Mouse (Mus musculus) heart, postnatal 25 days (tissue): Measurements from ENCODE around the gene Cpsf3. TPM values are rescaled to one million over a fixed set of nuclear protein-coding genes. Genes with fewer than 3 reads are reported as not detected.
A peak's percentile ranks its signal among the peaks of the same experiment; 100 is the strongest.

Experiments used
- DNase-seq: peaks from one replicate; pipeline ENCODE4 v3.0.0; 2022; ENCODE audit warnings: low spot score
- intact Hi-C: fragments of 180-260 bp; cut with DNase I; formaldehyde crosslinking; loops from one replicate; pipeline ENCODE4 v1.15.1; 2025
- total RNA-seq, 2 experiments: library from RNA; stranded (reverse); gene quantifications; 2 replicates each; pipeline ENCODE4 v1.2.3; 2021

Gene Cpsf3
- 10 to 100 TPM; 33.8 to 34.5 TPM for total RNA-seq

DNA sequence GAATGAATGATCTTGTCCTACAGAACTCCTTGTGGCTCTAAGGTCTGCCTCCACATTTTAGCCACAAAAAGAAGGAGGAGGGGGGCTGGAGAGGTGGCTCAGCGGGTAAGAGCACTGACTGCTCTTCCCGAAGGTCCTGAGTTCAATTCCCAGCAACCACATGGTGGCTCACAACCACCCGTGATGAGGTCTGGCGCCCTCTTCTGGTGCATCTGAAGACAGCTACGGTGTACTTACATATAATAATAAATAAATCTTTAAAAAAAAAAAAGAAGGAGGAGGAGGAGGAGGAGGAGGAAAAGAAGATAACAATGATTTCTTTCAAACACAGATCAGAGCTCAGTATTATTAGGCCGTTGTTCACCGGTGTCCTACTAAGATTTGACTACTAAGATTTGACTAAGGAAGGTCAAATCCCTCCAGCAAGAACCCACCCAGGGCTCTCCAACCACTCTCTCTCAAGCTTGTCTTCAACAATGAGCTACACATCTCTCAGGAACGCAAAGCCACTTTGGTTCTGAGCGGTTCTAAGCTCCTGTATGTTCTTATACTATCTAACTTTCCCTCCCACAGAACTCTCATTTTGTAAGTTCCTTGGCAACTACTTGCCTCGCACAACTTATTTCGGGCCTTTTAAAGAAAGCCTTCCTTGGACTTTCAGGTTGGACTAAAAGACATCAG is at the start of gene Cpsf3:
TSS of gene Cpsf3 (plus strand) at position 631 of the 681 bp plus-strand sequence.
- DNase-seq = no peak
- intact Hi-C loops = loop anchor here (5.0 kb wide), 1 partner anchor 87 kb away; the partner anchor contains the start of gene Adam17

DNA sequence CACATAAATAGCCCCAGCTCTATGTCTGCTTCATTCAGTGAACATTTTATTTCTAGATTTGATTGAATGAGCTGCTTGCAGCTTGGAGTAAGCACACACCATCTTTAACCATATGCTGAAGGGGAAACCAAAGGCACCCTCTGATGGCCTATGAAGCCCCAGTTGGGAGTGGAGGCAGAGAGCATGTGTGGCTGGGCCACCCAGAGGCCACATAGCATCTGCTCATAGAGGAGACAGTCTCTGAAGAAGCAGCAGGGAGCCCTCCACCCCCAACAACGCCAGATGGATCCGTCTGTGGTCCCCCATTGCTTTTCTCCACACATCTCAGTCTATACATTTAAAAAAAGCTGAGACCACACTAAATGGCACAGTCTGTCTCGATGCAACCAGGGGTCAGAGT is 43.2 kb upstream of the Cpsf3 start:
- intact Hi-C loops = no loop called here
- DNase-seq = no peak

DNA sequence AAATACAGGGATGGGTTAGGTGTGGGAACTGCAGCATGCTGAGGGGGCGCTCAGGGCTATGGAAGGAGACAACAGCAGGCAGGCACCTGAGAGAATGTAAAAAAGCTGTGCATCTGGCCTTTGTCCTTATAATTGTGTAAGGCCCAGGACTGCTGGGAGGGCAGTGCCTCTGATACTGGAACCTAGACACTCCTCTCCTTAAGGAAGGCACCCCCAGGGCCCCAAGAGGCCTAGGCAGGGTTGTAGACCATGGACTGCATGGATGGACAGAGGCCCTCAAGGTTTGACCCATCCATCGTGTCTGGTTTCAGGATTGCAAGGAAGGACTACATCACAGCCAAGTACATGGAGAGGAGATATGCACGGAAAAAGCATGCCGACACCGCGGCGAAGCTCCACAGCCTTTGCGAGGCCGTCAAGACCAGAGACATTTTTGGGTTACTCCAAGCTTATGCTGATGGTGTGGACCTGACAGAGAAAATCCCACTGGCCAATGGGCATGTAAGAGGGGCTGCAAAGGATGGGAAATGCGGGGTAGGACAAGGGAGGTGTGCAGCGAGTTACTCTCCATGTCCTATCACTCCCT is 40.7 kb upstream of the Cpsf3 start:
- DNase-seq = no peak
- intact Hi-C loops = no loop called here

DNA sequence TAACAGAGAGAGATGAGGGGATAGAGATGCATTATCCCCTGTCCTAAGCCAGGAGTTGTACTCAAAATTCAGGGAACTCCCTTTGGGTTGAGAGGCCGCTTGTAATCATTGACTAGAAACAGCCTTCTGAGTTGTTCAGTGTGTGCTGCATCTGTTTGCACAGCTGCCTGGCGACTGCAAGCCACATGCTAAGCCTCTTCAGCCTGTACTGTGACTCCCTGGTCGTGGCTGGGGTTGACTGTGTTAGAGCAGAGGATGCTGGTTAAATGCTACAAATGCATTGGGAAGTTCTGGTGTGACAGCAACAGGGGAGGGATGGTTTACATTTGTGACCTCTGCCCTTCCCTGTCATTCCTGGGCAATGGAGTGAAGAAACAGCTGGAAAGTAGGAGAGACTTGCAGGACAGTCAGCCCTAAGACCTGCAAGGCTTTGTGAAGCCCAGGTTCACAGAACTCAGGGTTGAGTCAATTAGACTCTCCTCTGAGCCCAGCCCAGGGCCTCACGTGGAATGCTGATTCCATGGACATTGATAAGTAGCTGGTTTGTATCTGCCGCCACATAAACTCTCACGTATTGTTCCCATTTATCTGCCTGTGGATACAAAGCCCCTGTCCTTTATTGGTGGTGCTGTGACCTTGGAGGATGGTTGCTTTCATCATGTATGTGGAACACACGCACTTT is 37.3 kb upstream of the Cpsf3 start:
- no peak for DNase-seq
- intact Hi-C loops = no loop called here

DNA sequence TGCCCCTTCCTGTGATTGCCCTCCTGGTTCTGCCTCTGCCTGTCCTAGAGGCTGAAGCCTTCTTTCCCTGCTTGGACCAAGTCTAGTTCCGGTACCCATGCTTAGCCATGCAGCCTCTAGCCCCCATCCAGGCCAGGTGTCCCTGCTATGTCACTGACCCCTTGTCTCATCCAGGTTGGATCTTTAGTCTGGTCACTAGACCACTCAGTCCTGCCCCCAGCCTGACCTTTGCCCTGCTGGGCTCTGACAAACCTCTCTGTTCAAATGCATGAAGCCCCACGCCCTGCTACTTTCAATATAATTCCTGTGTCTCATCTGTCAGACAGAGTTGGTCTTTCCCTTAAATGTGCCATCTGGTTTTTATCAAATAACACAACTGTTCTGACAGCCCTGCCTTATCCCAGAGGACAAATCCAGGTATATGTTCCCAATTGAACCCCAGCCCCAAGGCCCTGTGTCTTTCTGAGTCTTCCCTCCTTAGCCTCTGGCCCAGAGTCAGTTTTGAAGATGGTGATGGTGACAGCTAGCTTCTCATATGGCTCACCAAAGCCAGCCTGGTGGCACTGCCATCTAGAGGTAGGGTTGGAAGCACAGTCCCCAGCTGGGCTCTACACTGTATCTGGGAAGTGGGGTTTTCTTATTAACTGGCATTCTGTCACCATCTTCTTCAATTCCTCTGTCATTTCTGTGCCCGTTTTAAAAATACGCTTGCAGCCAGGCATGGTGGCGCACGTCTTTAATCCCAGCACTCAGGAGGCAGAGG is 24.5 kb upstream of the Cpsf3 start:
- no peak for DNase-seq
- intact Hi-C loops = no loop called here

DNA sequence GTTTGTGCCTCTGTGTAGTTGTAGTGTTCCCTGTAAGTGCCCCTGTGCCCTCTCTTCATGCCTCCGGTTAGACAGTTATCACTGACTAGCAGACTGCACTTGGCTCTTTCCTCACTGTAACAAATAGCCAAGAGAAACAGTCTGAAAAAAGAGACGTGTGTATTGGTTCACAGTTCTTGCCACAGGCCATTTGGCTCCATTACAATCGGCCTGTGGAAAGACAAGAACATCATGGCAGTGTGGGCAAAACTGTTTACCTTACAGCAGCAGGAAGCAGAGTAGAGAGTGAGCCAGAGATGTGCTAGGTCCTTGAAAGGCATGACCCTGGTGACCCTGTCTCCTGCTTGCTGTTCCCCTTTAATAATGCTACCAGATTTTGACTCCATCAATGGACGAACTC is 23.7 kb upstream of the Cpsf3 start:
- DNase-seq = no peak
- intact Hi-C loops = no loop called here

DNA sequence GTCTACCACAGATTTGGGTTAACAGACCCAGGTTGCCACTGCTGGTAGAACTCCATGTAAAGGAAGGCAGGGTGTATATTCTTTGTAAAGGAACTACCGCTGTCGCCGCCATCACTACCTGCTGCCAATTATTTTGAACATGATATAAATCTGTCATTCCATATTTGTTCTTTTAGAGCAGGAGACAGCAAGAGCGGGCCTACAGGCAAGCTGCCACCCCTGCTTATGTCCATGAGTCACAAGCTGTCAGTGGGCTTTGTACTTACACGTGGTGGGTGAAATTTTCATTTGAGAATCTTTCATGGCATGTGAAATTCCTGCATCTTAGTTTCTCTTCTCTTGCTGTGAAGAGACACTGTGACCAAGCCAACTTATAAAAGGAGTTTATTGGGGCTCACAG is 21.9 kb upstream of the Cpsf3 start:
- intact Hi-C loops = no loop called here
- DNase-seq = no peak

DNA sequence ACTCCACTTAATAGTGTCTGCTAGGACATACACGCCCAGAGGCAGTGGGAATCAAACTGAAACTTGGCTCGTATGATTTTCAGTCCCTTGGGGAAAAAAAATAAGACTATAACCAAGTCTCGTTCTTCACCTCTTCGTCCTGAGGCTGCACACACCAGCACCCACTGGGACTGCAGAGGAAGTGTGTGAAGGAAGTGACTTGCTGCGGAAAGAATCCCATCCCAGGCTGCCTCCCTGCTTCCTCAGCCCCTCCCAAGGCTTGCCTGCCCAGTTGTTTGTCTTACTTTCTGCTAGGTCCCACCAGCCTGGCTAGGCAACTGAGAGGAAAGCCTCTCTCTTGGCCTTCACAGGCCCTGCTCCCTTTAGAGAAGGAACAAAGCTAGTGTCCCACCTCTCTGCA is 20.9 kb upstream of the Cpsf3 start:
- peak; percentile 70 for DNase-seq
- intact Hi-C loops = loop anchor here (2.0 kb wide), 1 partner anchor 35 kb away; no protein-coding TSS in a partner anchor

DNA sequence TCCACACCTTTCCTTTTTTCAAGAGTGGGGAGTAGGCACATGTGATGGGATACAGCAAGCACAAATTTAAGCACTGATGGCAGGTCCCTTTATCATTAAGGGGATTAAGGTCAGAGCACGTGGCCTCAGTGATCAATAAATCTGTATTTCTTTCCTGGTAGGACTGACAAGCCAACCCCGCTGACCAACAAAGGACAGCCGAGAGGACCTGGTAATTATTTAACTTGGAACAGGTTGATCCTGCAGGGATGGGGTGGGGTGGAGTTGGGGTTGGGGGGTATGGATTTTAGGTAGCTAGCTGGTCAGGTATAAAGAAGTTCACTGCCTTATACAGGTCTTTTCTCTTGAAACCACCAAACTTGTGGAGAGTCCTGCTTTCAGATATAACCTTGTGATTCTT is 20.2 kb upstream of the Cpsf3 start:
- no peak for DNase-seq
- intact Hi-C loops = loop anchor here (2.0 to 5.0 kb wide), 2 partner anchors 36 to 188 kb away; no protein-coding TSS in a partner anchor

DNA sequence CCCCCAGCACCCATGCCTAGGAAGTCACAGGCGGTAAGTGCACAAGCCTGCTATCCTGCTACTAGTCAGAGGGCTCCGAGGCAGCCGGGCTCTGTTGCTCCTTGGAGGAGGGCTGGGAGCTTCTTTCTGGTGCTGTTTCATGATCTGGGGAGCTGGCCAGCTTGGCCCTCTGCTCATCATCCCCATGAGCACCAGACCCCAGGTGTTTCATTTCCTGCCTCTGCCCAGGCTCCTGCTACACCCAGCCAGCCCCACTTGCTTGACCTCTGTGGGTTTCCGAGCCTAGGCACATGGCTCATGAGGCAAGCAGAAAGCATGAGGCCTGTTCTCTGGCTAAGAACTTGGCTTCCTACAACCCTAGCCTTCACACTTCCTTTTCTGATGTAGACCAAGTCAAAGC is 19.7 kb upstream of the Cpsf3 start:
- no peak for DNase-seq
- intact Hi-C loops = loop anchor here (2.0 to 5.0 kb wide), 2 partner anchors 37 to 188 kb away; no protein-coding TSS in a partner anchor

DNA sequence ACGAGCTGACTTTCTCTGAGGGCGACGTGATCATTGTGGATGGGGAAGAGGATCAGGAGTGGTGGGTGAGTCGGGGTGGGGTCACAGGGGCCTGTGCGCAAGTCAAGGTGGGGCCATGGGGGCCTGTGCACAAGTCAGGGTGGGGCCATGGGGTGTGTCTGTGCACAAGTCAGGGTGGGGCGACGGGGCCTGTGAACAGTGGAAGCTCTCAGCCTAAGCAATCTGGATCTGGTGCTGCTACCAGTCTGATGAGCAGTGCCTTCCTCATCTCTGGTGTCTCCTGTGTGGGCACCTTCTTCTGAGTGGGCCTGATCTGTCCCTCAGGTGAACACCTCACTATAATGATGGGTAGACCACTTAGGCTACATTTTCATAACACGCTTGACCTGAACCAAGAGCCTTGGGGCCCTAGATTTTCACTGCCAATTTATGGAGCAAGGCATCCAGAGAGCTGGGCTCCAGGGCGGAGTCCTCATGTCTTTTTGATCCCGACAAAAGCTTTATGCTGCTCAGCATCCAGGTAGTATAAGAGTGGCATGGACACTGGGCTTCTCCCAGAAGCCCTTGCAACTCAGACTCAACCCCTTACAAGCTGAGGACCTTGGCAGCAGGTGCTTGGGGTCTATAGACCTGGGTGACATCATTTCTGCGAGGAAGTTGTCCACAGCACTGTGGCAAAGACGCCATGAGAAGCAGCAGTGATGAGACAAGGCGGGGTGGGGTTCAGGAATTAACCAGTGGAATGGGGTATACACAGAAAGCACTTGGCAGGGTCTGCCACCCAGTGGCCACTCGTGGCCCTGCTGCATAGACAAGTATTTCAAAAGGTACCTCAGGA is 19.0 kb upstream of the Cpsf3 start:
- DNase-seq = peak; percentile 29
- intact Hi-C loops = loop anchor here (2.0 to 5.0 kb wide), 2 partner anchors 37 to 189 kb away; no protein-coding TSS in a partner anchor

DNA sequence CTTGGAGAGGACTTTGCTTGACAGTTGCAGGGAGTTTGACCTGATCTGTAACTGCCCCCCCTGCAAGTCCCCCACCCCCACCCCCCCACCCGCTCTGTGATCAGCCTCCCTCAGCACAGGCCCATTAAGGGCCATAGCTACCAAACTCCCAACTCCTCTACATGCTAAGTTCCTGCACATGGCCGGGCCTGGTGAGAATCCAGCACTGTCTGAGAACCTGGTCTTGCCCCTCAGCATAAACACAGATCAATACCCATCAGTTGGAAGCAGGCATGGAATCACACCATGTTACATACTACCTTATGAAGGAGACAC is 18.4 kb upstream of the Cpsf3 start:
- DNase-seq = no peak
- intact Hi-C loops = loop anchor here (5.0 kb wide), 1 partner anchor 189 kb away; no protein-coding TSS in a partner anchor

DNA sequence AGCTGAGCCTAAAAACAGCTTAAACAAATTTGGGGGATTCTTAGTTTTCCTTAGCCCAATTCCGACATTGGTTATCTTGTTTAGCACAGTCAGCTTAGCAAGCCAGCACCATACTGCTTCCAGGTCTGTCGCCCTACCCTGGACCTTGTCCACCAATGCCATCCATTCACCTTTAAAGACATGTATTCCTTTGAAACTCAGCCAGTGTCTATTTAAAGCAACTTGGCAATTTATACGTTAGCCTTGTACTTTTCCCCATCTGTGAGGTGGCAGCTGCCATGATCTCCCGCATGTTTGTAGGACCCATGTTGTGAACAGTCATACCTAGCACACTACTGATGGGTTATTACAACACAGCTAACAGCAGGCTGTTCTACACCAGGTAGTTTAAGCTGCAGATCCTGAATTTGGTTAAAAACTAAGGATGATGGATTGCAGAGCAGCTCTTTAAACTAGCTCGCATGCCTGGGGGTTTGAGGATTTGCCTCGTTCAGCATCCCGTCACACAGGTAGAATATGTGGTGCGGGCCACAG is 17.0 kb upstream of the Cpsf3 start:
- DNase-seq = no peak
- intact Hi-C loops = loop anchor here (5.0 kb wide), 1 partner anchor 191 kb away; no protein-coding TSS in a partner anchor

DNA sequence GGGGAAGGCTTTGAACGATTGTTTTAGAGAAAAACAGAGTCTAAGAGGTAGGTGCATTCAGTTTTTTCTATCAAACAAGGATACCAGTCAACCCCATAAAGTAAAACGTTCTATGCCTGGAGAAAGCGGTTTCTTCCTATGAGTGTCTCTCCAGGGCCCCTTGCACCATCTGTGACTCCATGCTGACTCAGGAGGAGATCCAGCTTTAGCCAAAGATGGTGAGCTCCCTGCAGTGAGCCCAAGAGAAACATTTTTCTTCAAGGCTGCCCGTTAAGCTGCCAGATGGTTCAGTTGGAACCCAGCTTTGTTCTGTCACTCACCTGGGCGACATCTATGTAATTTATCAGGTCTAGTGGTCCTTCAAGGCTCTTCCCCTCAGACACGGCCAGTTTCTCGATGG is 10.7 kb upstream of the Cpsf3 start:
- intact Hi-C loops = no loop called here
- no peak for DNase-seq

DNA sequence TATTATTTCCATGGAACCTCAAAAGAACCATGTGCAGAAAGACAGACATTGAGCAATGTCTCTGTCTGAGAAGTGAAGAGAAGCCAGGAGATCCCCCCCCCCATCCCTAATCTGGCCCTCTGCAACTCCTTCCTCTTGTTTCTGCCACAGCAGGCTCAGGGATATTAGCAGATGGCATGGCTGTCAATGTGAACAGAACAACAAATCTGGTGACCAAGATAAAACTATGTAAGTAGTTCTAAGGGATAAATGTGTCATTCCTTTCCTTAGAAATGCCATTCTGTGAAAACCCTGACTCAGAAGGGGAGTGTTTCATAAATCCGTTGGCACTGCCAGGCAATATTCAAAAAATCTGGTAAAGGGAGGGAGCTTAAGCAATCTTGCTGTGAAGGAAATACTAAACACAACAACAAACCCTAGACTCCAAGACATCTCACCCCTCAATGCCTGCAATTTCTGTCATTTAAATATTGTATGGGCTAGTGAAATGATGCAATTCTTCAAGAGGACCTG is 7.8 kb upstream of the Cpsf3 start:
- no peak for DNase-seq
- intact Hi-C loops = no loop called here

DNA sequence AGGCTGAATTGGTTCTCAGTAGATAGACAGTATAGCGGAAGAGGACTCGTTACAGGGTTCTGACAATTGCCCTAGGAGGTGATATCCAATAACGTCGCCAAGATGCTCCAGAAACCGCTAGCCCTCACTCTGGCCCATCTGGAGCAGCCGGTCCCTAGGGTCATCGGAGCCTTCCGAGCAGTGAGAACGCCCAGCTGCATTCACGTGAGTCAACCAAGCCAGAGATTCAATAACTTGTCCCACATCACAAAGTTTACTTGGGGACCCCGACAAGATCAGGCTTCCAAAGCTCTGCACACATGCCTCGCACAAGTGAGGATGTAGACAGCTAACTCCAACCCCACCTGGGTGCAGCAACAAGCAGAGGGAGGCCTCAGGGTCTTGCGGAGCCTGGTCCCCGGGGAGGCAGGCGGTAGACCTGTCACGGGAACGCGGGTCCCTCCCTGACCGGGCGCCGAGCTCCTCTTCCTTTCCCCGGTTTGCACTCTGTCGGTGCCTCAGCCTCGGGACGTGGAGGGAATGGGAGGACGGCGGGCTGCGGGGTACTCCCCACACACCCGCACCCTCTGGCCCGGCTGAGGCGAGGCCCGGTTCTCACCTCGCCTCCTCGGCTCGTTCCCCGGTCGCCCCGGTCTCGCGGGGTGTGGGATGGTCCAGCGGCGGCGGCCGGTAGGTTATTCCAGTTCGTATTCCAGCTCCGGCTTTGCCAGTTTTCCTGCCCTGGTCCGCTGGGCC is 484 bp downstream of the Cpsf3 start:
- intact Hi-C loops = loop anchor here (5.0 kb wide), 1 partner anchor 87 kb away; the partner anchor contains the start of gene Adam17

DNA sequence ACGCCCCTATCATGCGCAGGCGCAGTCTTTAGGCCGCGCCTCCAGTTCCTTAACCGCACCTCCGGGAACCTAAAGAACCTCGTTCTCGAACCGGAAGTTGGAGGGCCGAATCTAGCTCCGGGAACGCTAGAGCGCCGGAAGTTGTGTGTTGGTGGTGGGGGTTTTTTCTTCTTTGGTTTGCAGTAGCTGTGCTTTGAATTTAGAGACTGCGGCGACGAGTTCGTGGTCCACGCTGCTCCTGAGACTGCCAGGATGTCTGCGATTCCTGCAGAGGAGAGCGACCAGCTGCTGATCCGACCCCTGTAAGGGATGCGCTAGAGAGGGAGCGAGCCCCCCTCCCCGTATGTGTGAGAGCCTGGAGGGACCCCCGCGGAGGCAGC is 1.0 kb downstream of the Cpsf3 start, which contains the start of gene Itgb1bp1:
TSS of gene Itgb1bp1 (minus strand) at position 42 of the 380 bp plus-strand sequence.
- intact Hi-C loops = loop anchor here (5.0 kb wide), 1 partner anchor 86 kb away; the partner anchor contains the start of gene Adam17
- peak; percentile 97 for DNase-seq

More for the DNA sequence above, 484 bp downstream of the Cpsf3 start:
- DNase-seq = no peak
